Mouse (Mus musculus) brown adipose tissue, adult 24 weeks (tissue): ENCODE data around the gene Klk11. TPM values are rescaled to one million over a fixed set of nuclear protein-coding genes. Genes with fewer than 3 reads are reported as not detected.

Experiments used
- H3K27ac ChIP-seq: fragments of 200-500 bp; replicated peaks from 2 replicates; pipeline ENCODE4 v1.5.1; 2012; ENCODE audit warnings: low read depth, mild to moderate bottlenecking, low read length
- H3K4me1 ChIP-seq: fragments of 200-500 bp; 2 replicates; pipeline ENCODE4 v1.6.1; 2012; ENCODE audit warnings: low read length, mixed read lengths; ENCODE audit not compliant: control insufficient read depth, insufficient read depth, insufficient read length
- H3K4me3 ChIP-seq: fragments of 200-500 bp; 2 replicates; pipeline ENCODE4 v1.5.1; 2012; ENCODE audit warnings: low read depth, mild to moderate bottlenecking, low read length, moderate library complexity; ENCODE audit not compliant: insufficient read depth
- polyA plus RNA-seq: library from polyadenylated mRNA; stranded (reverse); fragments of >200 nt; gene quantifications from 2 replicates; pipeline ENCODE4 v1.2.4, GENCODE M21; 2012; ENCODE audit not compliant: missing spikeins, insufficient read depth, insufficient read length

The Klk11 gene
- polyA plus RNA-seq, 1 experiment = not detected

DNA sequence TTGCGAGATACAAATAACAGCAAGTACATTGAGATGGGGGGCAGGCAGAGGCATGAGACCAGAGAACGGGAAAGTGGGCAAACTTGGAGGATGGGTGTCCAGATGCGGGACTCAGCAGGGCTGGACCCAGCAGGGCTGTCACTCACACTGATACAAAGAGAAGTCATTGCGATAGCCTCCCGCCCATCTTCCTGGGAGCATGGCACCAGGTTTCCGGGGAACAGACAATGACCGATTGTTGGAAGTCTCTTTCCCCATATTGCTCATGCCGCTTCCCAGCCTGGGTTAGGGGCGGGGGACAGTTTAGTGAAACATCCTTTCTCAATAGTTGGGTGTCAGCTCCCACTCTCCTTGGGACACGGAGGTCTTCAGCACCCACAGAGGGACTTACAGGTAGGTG, 49.8 kb downstream of the Klk11 start, which contains the start of gene Klk6:
Gene Klk6, plus strand, starts transcription at position 301 of the 400 bp plus-strand sequence.
- no peak within 1 kb of the TSS for H3K4me3 ChIP-seq
- H3K4me1 ChIP-seq = no peaks in the 10 kb centered on the region
- no peak within 1 kb of the TSS for H3K27ac ChIP-seq

GRCm38 (mm10) chr7:43826056-43826455, 51.7 kb downstream of the Klk11 start:
- no peak overlapping the region for H3K4me3 ChIP-seq
- no peaks in the 10 kb centered on the region for H3K4me1 ChIP-seq
- no peak overlapping the region for H3K27ac ChIP-seq

DNA sequence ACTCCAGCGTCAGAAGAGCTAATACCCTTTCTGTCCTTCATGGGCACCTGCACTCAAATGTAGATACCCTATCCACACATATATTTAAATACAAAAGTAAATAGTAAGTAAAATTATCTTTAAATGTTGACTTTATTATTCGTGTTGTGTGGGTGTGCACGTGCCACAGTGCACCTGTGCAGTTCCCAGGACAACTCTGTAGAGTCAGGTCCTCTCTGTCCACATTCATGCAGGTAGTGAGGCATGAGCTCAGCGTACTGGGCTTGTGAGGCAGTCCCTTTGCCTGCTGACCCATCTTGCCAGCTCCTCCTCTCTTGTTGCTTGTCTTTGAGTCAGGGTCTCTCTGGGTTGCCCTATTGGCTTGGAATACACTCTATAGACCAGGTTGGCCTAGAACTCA, 53.3 kb downstream of the Klk11 start:
- H3K4me3 ChIP-seq = no peak overlapping the region
- H3K27ac ChIP-seq = no peak overlapping the region
- H3K4me1 ChIP-seq = no peaks in the 10 kb centered on the region

Other genes starting within 250 kb of the Klk11 start
- 1.4 and 5.5 TPM in 2 replicates for gene Cd33, start 230.2 kb upstream of the Klk11 start, polyA plus RNA-seq
- 0.79 and 0.88 TPM in 2 replicates for gene Zfp658, start 212.3 kb upstream of the Klk11 start, polyA plus RNA-seq
- gene Zfp719, start 195.0 kb upstream of the Klk11 start, polyA plus RNA-seq = 2.9 and 4.4 TPM in 2 replicates
- gene Zfp819, start 167.4 kb upstream of the Klk11 start, polyA plus RNA-seq = not detected in 2 replicates
- gene Ceacam18, start 139.9 kb upstream of the Klk11 start, polyA plus RNA-seq = not detected in 2 replicates
- 1.3 and 2.7 TPM in 2 replicates for gene Siglece, start 114.4 kb upstream of the Klk11 start, polyA plus RNA-seq
- 1.7 and 2.5 TPM in 2 replicates for gene Ctu1, start 102.6 kb upstream of the Klk11 start, polyA plus RNA-seq
- gene Klk14, start 84.2 kb upstream of the Klk11 start, polyA plus RNA-seq = not detected in 2 replicates
- gene Klk13, start 62.0 kb upstream of the Klk11 start, polyA plus RNA-seq = not detected in 2 replicates
- not detected in 2 replicates for gene Klk12, start 5.7 kb upstream of the Klk11 start, polyA plus RNA-seq
- gene Klk10, start 6.4 kb downstream of the Klk11 start, polyA plus RNA-seq = not detected in 2 replicates
- not detected in 2 replicates for gene Klk9, start 17.3 kb downstream of the Klk11 start, polyA plus RNA-seq
- gene Klk8, start 23.0 kb downstream of the Klk11 start, polyA plus RNA-seq = 2.3 and 3.4 TPM in 2 replicates
- not detected in 2 replicates for gene Klk7, start 36.7 kb downstream of the Klk11 start, polyA plus RNA-seq
- gene Klk6, start 49.9 kb downstream of the Klk11 start, polyA plus RNA-seq = not detected in 2 replicates
- gene Klk5, start 67.4 kb downstream of the Klk11 start, polyA plus RNA-seq = not detected in 2 replicates
- not detected in 2 replicates for gene Klk4, start 106.6 kb downstream of the Klk11 start, polyA plus RNA-seq
- gene Klk15, start 159.1 kb downstream of the Klk11 start, polyA plus RNA-seq = not detected in 2 replicates
- not detected in 2 replicates for gene Klk1b8, start 176.1 kb downstream of the Klk11 start, polyA plus RNA-seq
- gene Klk1b1, start 192.1 kb downstream of the Klk11 start, polyA plus RNA-seq = not detected in 2 replicates
- not detected in 2 replicates for gene Klk1b9, start 201.5 kb downstream of the Klk11 start, polyA plus RNA-seq
- gene Klk1b11, start 221.3 kb downstream of the Klk11 start, polyA plus RNA-seq = not detected in 2 replicates
- not detected in 2 replicates for gene Klk1b26, start 237.6 kb downstream of the Klk11 start, polyA plus RNA-seq